Mouse (Mus musculus) monocyte, adult 5-6 weeks (primary cell): ENCODE data around the gene Csnk1g1. TPM values are rescaled to one million over a fixed set of nuclear protein-coding genes. Genes with fewer than 3 reads are reported as not detected.

Experiments used
- ATAC-seq: fragments of 153-309, 156-312 bp; replicated peaks from 2 replicates; pipeline ENCODE4 v1.8.0; 2017; ENCODE audit warnings: mild to moderate bottlenecking; ENCODE audit not compliant: low TSS enrichment, insufficient number of reproducible peaks, severe bottlenecking, poor library complexity, low FRiP score
- total RNA-seq: library from RNA; stranded (forward); fragments of 200-1000, 200-491, 200-594 nt; gene quantifications from 3 replicates; pipeline ENCODE4 v1.2.3, GENCODE M21; 2017

Gene Csnk1g1
- total RNA-seq, 1 experiment from 2014 or later: 23.0 TPM

DNA sequence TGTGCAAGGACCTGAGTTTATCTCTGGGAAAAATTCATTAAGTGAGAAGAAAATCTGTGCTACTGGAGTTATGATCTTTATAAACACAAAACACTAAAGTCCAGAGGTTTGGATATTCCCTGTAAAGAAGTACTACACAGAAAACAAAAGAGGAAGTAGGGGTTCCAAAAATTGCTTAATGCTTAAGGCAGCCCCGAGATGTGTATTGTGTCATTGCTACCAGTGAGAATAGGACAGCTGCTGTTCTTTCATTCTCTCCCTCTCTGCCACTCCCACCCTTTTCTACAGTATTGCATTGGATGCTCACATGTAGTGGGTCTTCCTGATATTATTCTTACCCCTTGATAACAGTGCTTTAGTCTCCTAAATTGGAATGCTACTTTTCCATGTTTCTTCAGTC is 74.1 kb downstream of the Csnk1g1 start:
- ATAC-seq: peak; percentile 84; the same call in 1 of the 2 replicates

DNA sequence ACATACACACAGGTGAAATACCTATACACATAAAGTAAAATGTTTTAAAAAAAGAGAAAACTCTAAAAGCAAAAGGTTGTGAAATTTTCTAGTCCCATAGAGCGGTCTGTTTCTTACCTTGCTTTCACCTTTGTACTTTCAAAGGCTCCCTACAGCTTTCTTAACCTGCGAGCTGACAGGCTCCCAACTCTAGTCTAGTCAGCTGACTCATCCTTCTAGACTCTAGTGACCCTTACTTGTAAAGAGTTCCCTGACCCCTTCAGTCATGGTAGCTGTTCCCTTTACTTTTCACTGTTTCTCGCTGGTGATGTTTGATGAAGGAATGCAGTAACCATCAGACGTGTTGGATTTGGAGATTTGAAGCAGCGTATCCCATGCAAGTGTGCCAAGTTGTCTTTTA is 78.3 kb downstream of the Csnk1g1 start:
- ATAC-seq: no peak

DNA sequence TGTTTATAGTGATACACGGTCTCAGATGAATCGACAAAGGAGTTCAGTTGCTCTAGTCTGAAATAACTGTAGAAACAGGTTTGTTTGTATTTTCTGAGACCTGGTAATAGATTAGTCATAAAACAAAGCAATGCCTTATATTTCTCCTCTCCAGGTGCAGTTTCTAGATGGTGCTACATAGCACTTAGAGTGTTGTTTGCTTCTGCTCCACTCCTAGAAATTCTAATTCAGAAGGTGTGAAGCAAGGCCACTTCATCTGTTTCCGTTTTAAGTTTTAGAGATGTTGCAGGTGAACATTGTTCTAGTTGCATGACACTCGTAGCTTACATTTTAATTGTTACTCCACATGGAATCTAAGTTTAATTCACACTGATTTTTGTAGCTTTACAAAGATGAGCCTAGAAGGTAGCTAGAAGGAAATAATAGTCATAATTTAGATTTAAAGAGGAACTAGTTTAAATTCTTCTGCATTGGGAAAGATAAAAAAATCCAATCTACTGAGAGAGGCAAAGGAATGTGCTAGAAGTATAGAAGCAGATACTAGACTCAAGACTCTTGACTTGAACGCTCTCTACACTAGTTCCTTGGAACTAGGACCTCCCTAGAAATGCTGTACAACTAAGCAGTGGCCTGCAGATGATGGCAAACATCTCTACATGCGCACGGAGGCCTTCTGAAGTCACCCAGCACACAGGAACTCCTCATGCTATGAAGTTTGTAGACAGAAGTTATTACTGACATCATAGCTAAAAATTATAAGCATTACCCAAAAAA is 87.1 kb downstream of the Csnk1g1 start:
- no peak for ATAC-seq

DNA sequence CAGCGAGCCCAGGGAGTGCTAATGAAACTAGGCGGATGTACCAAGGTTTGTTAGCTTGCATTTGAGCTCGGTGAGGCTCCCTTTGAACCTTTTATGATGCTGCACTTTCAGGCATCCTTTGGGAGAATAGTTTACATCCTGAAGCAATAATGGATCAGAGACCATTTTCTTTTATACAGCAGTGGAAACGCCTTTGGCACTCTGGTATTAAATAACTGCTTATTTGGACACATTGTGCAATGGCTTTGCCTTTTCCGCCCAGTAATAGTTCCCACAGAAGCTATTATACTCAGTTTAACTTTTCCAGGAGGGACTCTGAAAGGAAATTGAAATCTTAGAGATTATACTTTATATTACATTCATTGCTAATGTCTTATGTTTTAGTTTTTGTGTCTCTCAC is 90.2 kb downstream of the Csnk1g1 start:
- no peak for ATAC-seq

DNA sequence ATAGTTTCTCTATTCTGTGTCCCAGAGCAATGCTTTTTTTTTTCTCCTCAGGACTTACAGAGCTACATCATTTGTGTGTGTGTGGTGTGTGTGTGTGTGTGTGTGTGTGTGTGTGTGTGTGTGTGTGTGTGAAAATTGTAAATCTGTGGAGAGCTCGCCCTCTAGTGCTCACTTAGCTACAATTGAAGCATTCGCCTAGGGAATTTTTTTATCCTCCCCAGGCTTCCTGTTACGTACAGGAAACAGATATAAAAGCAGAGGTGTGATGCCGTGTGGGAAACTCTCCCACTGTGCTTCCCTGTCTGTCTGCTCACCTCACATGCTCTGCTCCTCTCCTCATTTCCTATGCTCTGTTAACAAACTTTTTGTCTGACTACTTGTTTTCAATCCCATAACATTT is 95.7 kb downstream of the Csnk1g1 start:
- no peak for ATAC-seq

DNA sequence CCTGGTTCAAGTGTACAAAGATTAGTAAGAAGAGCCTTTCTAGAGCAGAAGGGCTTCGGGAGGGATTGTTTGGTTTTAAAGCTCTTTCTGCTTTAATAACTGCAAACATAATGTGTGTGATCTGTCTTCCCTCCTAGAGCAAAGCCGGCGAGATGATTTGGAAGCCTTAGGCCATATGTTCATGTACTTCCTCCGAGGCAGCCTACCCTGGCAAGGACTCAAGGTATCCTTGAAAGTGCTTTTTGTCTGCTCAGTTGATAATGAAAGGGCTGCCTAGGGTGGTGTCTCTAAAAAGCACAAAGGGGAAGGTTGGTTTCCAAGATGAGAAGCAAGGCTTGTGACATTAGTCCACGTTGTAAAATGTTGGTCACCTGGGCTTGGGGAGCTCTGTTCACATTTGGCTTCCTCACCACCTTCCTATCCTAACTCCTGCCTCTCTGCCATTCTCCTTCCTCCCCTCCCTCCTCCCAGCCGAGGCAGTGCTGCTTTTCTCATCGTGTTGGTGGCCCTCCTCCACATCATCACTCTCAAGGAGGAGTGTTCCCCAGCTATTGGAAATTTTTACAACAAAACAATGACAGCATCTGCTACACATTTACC is 99.0 kb downstream of the Csnk1g1 start:
- no peak for ATAC-seq

DNA sequence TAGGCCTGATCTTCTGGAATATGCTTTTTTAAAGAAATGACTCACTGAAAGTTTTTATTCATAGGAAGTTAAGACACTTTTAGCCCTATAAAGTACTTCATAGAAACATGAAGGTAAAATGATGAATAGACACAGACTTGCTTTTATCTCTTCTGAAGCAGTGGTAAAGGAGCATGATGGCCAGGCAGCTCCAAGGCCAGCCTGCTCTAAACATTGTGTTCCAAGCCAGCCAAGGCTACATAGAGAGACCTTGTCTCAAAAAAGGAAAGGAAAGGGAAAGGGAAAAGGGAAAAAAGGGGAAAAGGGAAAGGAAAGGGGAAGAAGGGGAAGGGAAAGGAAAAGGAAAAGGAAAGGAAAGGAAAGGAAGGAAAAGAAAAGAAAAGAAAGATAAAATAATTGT is 111.9 kb downstream of the Csnk1g1 start:
- ATAC-seq: no peak

DNA sequence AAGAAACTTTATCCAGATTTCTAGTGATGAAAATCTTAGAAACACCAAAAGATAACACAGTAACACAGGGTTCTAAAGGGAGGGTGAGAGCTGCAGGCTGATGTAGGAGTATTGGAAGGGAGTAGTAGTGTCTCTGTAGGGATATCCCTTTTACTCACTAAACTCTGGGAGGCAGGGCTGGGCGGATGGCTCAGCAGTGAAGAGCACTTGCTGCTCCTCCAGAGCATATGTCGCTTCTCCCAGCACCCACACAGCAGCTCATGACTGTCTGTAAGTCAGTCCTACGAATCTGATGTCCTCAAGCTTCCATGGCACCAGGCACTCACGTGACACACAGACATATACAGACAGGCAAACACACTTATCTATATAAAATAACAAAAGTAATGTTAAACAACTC is 129.4 kb downstream of the Csnk1g1 start:
- ATAC-seq: no peak

DNA sequence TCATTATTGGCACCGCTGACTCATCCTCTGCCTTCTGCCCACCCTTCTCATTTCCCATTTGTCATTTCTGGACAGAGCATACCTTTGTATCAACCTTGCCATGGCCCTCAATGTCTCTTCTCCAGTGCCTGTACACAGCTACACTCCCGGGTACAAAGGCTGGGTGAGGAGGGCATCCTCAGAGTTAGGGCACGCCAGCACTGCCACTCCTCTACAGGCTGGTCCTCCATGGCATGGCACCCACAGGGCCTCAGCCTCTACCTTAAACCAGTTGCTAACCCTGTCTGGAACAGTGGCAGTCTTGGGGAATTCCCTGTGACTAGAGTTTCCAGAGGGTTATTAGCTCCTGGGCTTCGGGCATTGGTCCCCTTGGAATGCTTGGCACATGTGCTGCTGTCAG is 129.9 kb downstream of the Csnk1g1 start:
- no peak for ATAC-seq

DNA sequence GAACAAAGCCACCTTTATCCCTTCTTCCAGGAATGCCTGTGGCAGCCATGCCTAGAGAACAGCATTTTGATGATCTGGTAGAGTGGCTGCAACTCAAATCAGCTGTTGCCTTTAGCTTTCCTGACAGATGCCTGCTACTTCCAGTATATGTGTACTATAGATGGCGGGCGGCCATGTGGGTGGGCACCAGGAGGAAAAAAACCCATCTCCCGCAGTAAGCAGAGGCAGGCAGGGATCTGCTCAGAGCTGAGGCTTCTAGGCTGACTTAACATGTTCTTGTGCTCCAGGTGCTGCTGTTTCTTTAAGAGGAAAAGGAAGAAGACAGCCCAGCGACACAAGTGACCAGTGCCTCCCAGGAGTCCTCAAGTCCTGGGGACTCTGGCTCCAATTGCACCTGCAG is 130.6 kb downstream of the Csnk1g1 start:
- ATAC-seq: no peak

DNA sequence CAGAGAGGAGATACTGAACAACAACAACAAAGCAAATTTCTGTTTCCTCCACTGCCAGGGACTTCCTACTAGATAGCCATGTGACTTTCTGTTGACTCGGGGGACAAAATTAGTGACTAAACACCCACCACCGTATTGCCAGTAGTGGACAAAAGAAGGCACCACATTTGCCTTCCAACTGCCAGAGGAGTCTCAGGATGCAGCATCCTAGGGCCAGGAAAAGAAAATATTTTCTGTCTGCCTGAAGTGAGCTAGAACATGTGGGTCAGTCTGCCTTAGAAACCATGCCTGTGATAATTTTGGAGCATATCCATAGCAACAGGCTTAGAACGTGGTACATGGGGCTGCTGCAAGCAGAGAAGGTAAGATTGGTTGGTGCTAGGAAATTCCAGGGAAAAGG is 132.1 kb downstream of the Csnk1g1 start:
- ATAC-seq: no peak

DNA sequence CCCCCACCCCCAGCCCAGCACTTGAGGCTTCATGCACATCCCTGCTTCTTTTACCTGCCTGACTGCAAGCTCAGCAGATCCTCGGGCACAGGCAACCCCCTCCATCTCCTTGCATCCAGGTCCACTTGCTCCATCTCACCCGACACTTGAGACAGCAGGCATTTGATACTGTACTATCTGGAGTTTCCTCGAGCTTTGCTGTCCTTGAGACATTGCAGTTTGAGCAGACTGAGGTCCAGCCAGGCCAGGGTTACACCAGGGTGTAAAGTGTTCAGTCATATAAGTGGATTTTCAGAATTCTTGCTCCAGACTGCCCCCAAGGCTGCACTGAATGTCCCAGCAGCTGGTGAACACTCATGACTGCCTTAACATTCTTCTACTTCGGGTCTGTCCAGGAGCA is 133.6 kb downstream of the Csnk1g1 start:
- no peak for ATAC-seq

DNA sequence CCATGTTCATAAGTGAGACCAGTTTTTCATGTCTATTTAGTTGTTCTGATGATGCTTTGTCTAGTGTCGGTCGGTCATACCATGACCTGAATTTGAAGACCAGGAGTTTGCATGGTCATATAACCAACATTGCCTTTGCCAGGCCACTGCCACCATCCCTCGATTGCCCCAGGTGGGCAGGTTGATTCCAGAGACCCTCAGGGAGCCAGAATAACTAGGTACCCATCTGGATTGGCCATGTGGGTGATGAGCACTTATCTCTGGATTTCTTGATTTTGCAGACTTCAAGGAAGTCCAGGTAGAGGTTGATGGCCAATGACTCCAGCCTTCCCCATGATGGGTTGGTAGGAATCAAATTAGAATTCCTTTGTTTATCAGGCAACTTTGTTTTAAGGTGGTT is 134.5 kb downstream of the Csnk1g1 start:
- no peak for ATAC-seq

DNA sequence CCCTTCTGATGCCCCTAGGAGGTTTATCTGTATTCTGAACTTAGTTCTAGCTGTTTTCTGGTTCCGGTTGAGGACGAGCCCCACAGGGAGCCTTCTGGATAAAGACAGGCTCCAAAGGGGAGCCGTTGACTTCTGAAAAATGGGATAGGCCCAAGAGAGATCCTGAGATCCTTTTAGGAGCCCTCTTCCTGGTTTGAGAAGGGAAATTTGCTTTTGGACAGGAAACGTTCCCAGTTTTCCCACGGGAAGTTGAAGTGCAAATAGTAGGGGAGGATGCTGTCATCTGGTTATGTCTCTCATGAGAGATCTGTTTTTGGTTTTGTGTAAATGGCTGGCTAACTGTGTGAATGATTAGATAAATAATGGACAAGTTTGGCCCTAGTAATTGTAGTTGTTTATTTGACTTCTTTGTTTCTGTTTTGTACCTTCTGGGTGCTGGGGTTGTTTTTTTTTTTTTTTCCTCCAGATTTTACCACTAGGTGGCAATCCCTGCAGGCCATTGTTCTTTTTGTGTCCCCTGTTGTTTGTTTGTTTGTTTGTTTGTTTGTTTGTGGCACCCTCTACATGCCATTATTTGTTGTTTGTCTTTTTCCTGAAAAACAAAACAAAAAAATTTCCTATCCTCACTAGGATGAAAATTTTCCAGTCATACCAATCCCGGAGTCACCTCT is 141.3 kb downstream of the Csnk1g1 start:
- no peak for ATAC-seq

DNA sequence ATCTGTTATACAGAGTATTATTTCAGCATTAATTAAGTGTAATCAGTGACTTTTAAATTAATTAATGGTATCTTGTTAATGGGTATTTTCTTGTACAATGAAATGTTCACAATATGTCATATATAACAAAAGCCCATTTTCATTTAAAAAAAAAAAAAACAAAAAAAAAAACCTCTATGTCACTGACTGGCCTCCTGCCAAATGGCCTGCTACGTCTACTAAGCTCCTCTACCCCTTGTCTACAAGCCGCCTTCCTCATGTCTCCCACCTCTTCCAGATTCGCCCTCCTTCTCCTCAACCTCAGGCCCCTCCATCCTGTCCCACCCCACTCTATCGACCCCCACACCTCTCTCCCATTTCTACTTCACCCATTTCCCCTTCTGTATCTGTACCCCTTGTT is 142.8 kb downstream of the Csnk1g1 start:
- no peak for ATAC-seq

DNA sequence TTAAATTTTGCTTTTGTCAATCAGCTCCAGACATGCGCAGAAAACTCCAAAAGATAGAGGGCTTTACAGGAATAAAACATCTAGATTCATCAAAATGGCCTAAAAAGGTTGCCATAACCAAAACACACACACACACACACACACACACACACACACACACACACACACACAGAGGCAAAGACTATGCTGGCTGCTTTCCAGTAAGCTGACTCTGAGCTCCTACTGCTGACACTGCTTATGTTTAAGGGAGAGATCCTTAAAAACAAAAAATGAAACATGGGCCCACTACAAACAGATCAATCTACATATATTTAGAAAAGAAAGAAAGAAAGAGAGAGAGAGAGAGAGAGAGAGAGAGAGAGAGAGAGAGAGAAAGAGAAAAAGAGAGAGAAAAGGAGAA is 144.0 kb downstream of the Csnk1g1 start:
- no peak for ATAC-seq

DNA sequence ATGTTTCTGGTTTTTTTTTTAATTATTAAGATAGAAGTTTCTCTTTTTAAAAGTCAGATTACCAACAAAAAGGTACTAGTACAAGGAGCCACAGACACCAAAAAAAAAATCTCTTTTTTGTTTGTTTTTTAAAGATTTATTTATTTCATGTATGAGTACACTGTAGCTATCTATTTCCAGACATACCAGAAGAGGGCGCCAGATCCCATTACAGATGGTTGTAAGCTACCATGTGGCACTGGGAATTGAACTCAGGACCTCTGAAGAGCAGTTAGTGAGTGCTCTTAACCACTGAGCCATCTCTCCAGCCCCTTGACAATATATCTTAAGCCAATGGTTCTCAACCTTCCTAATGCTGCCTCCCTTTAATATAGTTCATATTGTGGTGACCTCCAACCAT is 144.9 kb downstream of the Csnk1g1 start:
- no peak for ATAC-seq

DNA sequence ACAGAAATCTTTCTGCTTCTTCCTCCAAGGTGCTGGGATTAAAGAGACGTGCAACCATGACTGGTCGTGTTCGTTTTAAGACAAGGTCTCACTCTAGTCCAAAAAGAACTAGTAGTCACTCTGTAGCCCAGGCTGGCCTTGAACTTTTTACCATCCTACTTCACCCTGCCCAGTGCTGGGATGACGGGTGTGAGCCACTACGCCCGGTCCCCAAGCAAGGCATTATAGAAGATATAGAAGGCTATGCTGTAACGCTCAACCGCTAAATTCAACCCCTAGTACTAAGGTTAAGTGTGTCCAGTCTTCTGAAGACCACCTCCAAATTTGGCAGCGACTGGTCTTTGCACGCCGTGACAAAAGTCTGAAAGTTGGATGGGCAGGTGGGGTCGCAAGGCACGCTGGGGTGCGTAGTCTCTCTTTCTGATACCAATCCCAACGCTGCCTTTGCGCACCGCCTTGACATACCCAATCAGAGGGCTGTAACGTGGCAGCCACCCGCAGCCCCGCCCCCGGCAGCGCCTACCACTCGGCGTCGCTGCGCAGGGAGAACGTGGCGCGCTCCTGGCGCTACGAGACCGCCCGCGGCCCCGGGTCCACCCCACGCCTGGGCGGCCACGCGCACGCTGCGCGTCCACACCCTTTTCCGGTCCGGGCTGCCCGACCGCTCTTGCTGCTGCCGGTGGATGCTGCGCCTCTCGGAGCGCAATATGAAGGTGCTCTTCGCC is 151.0 kb downstream of the Csnk1g1 start, which contains the start of gene Ppib:
Gene Ppib, plus strand, starts transcription at position 640 of the 725 bp plus-strand sequence.
- peak; percentile 97 for ATAC-seq

DNA sequence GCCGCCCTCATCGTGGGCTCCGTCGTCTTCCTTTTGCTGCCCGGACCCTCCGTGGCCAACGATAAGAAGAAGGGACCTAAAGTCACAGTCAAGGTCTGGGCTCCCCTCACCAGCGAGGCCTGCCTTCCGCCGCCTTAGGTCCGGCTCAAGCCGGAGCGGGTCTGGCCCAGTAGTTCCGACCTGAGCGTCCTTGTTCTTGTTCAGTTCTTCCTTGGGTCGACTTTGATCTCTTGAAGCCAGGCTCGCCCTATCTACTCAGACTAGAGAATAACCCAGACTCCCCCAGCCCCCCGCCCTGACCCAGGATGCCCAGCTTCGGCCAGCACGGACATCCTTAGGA is 151.6 kb downstream of the Csnk1g1 start:
- no peak for ATAC-seq
